Mouse (Mus musculus) bone marrow, adult 2 months (tissue): ENCODE data around the gene Kcna4.

Source experiments
- CTCF ChIP-seq: fragments of 200-500 bp; IDR thresholded peaks from 2 replicates; pipeline ENCODE4 v1.5.1; 2011; ENCODE audit warnings: low read length, control low read depth; ENCODE audit not compliant: control insufficient read depth, insufficient read depth
- POLR2A ChIP-seq: fragments of 200-500 bp; IDR thresholded peaks from 2 replicates; pipeline ENCODE4 v1.6.1; 2011; ENCODE audit warnings: low read depth, mild to moderate bottlenecking, control low read depth, low read length, borderline replicate concordance; ENCODE audit not compliant: control insufficient read depth

DNA sequence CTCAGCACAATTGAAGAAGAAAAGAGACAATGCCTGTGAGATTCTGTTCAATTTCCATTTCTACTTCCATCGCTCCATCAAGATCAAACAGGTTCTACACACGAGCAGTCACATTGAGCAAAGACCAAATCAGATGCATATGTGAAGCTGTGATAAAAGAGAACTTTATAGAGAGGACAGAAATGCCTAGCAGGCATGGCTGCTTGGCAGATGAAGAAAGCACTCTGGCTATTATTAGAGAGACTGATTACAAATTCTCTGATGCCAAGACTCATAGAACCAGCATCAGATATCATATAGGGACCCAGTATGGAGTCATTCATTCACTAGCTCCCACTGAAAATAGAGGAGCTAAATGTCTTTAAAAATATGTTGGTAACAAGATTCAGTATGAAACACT, 24.2 kb upstream of the Kcna4 start:
- no peak for TF ChIP-seq CTCF
- TF ChIP-seq POLR2A: no peak
